8 mouse cellular contexts compared by ENCODE assay signal in genomic region chr4:155891011-155891471, GRCm38 (mm10). TPM values are rescaled to one million over a fixed set of nuclear protein-coding genes. Genes with fewer than 3 reads are reported as not detected.
DNase-seq lines count a peak whose midpoint lies in the region; ATAC-seq and TF ChIP-seq lines count a peak whose summit lies in the region.

No protein-coding gene starts in this region.

- TF ChIP-seq POLR2A in cortical plate, adult 2 months (IDR thresholded peaks at IDR 0.05; ENCODE audit: extremely low read depth, insufficient read depth, low read length) = no peak

- H3K4me1 ChIP-seq in cortical plate, adult 2 months (ENCODE audit: control insufficient read depth, insufficient read depth, low read length) = peaks cover 8% of the 10 kb centered on the region
- peaks cover 41% of the 10 kb centered on the region for H3K4me1 ChIP-seq in hindbrain, embryonic 14.5 days (replicated peaks; ENCODE audit: control insufficient read depth, insufficient read depth, low read length)

- 0 out of 2 replicates have a peak, but pooled peaks have one; percentile 0 for ATAC-seq in hindbrain, embryonic 14.5 days (ENCODE audit: low FRiP score)

- H3K4me3 ChIP-seq in layer of hippocampus, adult 2 months = peak overlapping the region; percentile 84
- H3K4me3 ChIP-seq in cortical plate, adult 2 months (ENCODE audit: insufficient read depth, low read length) = peak overlapping the region; percentile 99
- peak overlapping the region; percentile 97 for H3K4me3 ChIP-seq in hindbrain, embryonic 14.5 days (replicated peaks; ENCODE audit: low read length)
- H3K4me3 ChIP-seq in macrophage (ENCODE audit: inconsistent target) = peak overlapping the region; percentile 73

- H3K9me3 ChIP-seq in hindbrain, embryonic 14.5 days (ENCODE audit: control insufficient read depth, low read length) = no peaks in the 10 kb centered on the region

- H3K9ac ChIP-seq in hindbrain, embryonic 14.5 days = peak overlapping the region; percentile 92

- H3K27ac ChIP-seq in layer of hippocampus, adult 2 months = peak overlapping the region; percentile 99
- H3K27ac ChIP-seq in cortical plate, adult 2 months (ENCODE audit: insufficient read depth, low read length) = 0 out of 2 replicates have a peak overlapping the region, but pooled peaks have one; percentile 7
- peak overlapping the region; percentile 99; the same call in 1 of the 2 replicates for H3K27ac ChIP-seq in hindbrain, embryonic 14.5 days
- 0 out of 2 replicates have a peak overlapping the region, but pooled peaks have one; percentile 7 for H3K27ac ChIP-seq in macrophage

- H3K79me2 ChIP-seq in macrophage (ENCODE audit: inconsistent target) = peaks cover 47% of the 10 kb centered on the region

- under 1% methylated on average over 34 of the region's 34 CpGs for WGBS in hindbrain, embryonic 14.5 days
- WGBS in macrophage (ENCODE audit: missing documents) = 1% methylated on average over 34 of the region's 34 CpGs

- H3K4me2 ChIP-seq in hindbrain, embryonic 14.5 days (replicated peaks) = peak overlapping the region; percentile 75

- H3K27me3 ChIP-seq in hindbrain, embryonic 14.5 days (ENCODE audit: control insufficient read depth, insufficient read depth, low read length) = no peaks in the 10 kb centered on the region

- H3K36me3 ChIP-seq in hindbrain, embryonic 14.5 days (replicated peaks; ENCODE audit: control insufficient read depth, insufficient read depth) = peaks cover 46% of the 10 kb centered on the region
- H3K36me3 ChIP-seq in macrophage (ENCODE audit: inconsistent target) = peaks cover 23% of the 10 kb centered on the region; the same call in 1 of the 2 replicates

- no peak for TF ChIP-seq CTCF in layer of hippocampus, adult 2 months (conservative IDR thresholded peaks at IDR 0.05)
- TF ChIP-seq CTCF in cortical plate, adult 2 months (IDR thresholded peaks at IDR 0.05; ENCODE audit: extremely low read depth, insufficient read depth, low read length) = no peak

- DNase-seq in layer of hippocampus, adult 2 months (ENCODE audit: low spot score in 2 of 2) = no peak
- no peak for DNase-seq in layer of hippocampus, adult 9-10 months (ENCODE audit: low spot score)
- no peak for DNase-seq in hindbrain, embryonic 14.5 days (ENCODE audit: low spot score)
- no peak for DNase-seq in urinary bladder, postnatal 14 days (ENCODE audit: low spot score)
- DNase-seq in gastrocnemius, postnatal 4 days (ENCODE audit: low spot score in 2 of 2) = no peak
- DNase-seq in lung, postnatal 4 days = no peak

RNA-seq across cellular contexts. Expression of gene Pusl1, which starts 0.5 kb away (rescaled TPM):
- 10 to 100 TPM; 62.3 to 68.1 TPM for total RNA-seq in layer of hippocampus, adult 2 months (2021)
- polyA plus RNA-seq in cortical plate, adult 2 months (2012; rRNA removed) = 90.6 and 94.2 TPM in 2 replicates
- polyA plus RNA-seq in hindbrain, embryonic 14.5 days (2014; fragmentation: Nextera tagmentation; extraction: Ambion mirVana) = 51.8 and 53.8 TPM in 2 replicates
- total RNA-seq in macrophage (2018; cell fraction: chromatin; rRNA removed) = 10 to 100 TPM in 25 of 26 experiments, 1 to 10 TPM in 1; 8.3 to 54.6 (median 21.9) TPM
- 10 to 100 TPM in 22 of 26 experiments, 1 to 10 TPM in 4; 8.7 to 21.0 (median 14.3) TPM for total RNA-seq in macrophage (2018; cell fraction: cytosol; rRNA removed)
- total RNA-seq in macrophage (2018; cell fraction: nucleus; rRNA removed) = 10 to 100 TPM in 24 of 26 experiments, 1 to 10 TPM in 2; 6.6 to 61.1 (median 19.3) TPM
- 12.4 to 21.3 TPM (median 17.4 TPM) in 3 replicates for polyA plus RNA-seq in macrophage (2018)
- 10 to 100 TPM; 27.4 to 30.1 TPM for total RNA-seq in gastrocnemius, postnatal 4 days (2021)

RNA-seq across cellular contexts. Expression of gene Acap3, which starts 0.6 kb away (rescaled TPM):
- 100 to 1,000 TPM; 121 to 129 TPM for total RNA-seq in layer of hippocampus, adult 2 months (2021)
- polyA plus RNA-seq in cortical plate, adult 2 months (2012; rRNA removed) = 136 and 142 TPM in 2 replicates
- polyA plus RNA-seq in hindbrain, embryonic 14.5 days (2014; fragmentation: Nextera tagmentation; extraction: Ambion mirVana) = 71.8 and 73.5 TPM in 2 replicates
- 10 to 100 TPM in 24 of 26 experiments, 1 to 10 TPM in 2; 10.0 to 70.6 (median 29.3) TPM for total RNA-seq in macrophage (2018; cell fraction: chromatin; rRNA removed)
- total RNA-seq in macrophage (2018; cell fraction: cytosol; rRNA removed) = 1 to 10 TPM; 3.4 to 9.9 (median 6.2) TPM
- total RNA-seq in macrophage (2018; cell fraction: nucleus; rRNA removed) = 10 to 100 TPM in 18 of 26 experiments, 1 to 10 TPM in 8; 2.2 to 46.6 (median 11.6) TPM
- polyA plus RNA-seq in macrophage (2018) = 8.2 to 8.7 TPM (median 8.3 TPM) in 3 replicates
- 10 to 100 TPM; 30.1 to 31.6 TPM for total RNA-seq in gastrocnemius, postnatal 4 days (2021)

RNA-seq across cellular contexts. Expression of gene Ints11, which starts 21.7 kb away (rescaled TPM):
- total RNA-seq in layer of hippocampus, adult 2 months (2021) = 10 to 100 TPM; 33.7 to 35.8 TPM
- 39.4 and 42.5 TPM in 2 replicates for polyA plus RNA-seq in cortical plate, adult 2 months (2012; rRNA removed)
- 69.6 and 71.4 TPM in 2 replicates for polyA plus RNA-seq in hindbrain, embryonic 14.5 days (2014; fragmentation: Nextera tagmentation; extraction: Ambion mirVana)
- total RNA-seq in macrophage (2018; cell fraction: chromatin; rRNA removed) = 10 to 100 TPM in 19 of 26 experiments, 1 to 10 TPM in 7; 5.0 to 31.6 (median 16.3) TPM
- total RNA-seq in macrophage (2018; cell fraction: cytosol; rRNA removed) = 10 to 100 TPM; 10.8 to 25.6 (median 18.1) TPM
- total RNA-seq in macrophage (2018; cell fraction: nucleus; rRNA removed) = 10 to 100 TPM in 18 of 26 experiments, 1 to 10 TPM in 8; 5.3 to 26.9 (median 14.3) TPM
- 11.2 to 22.1 TPM (median 18.6 TPM) in 3 replicates for polyA plus RNA-seq in macrophage (2018)
- 10 to 100 TPM; 22.0 to 25.2 TPM for total RNA-seq in gastrocnemius, postnatal 4 days (2021)

RNA-seq across cellular contexts. Expression of gene Cptp, which starts 21.8 kb away (rescaled TPM):
- total RNA-seq in layer of hippocampus, adult 2 months (2021) = 10 to 100 TPM; 29.2 to 31.7 TPM
- polyA plus RNA-seq in cortical plate, adult 2 months (2012; rRNA removed) = 19.7 and 21.9 TPM in 2 replicates
- polyA plus RNA-seq in hindbrain, embryonic 14.5 days (2014; fragmentation: Nextera tagmentation; extraction: Ambion mirVana) = 33.5 TPM in 2 replicates
- total RNA-seq in macrophage (2018; cell fraction: chromatin; rRNA removed) = 10 to 100 TPM in 3 of 26 experiments, 1 to 10 TPM in 22, under 1 TPM in 1; 1.00 to 11.7 (median 4.3) TPM
- total RNA-seq in macrophage (2018; cell fraction: cytosol; rRNA removed) = 10 to 100 TPM in 14 of 26 experiments, 1 to 10 TPM in 12; 4.4 to 14.1 (median 10.2) TPM
- total RNA-seq in macrophage (2018; cell fraction: nucleus; rRNA removed) = 10 to 100 TPM in 8 of 26 experiments, 1 to 10 TPM in 18; 2.6 to 13.2 (median 6.2) TPM
- 6.6 to 11.4 TPM (median 8.7 TPM) in 3 replicates for polyA plus RNA-seq in macrophage (2018)
- total RNA-seq in gastrocnemius, postnatal 4 days (2021) = 10 to 100 TPM; 14.0 to 17.6 TPM

RNA-seq across cellular contexts. Expression of gene Tas1r3, which starts 27.9 kb away (rescaled TPM):
- total RNA-seq in layer of hippocampus, adult 2 months (2021) = under 1 TPM; 0.33 to 0.44 TPM
- polyA plus RNA-seq in cortical plate, adult 2 months (2012; rRNA removed) = 0.17 and 0.23 TPM in 2 replicates
- polyA plus RNA-seq in hindbrain, embryonic 14.5 days (2014; fragmentation: Nextera tagmentation; extraction: Ambion mirVana) = 0.40 and 0.41 TPM in 2 replicates
- total RNA-seq in macrophage (2018; cell fraction: chromatin; rRNA removed) = 1 to 10 TPM in 18 of 26 experiments, under 1 TPM in 8; 0.40 to 4.2 (median 1.7) TPM
- total RNA-seq in macrophage (2018; cell fraction: cytosol; rRNA removed) = under 1 TPM in 25 of 26 experiments, not detected in 1; 0.05 to 0.42 (median 0.18) TPM
- total RNA-seq in macrophage (2018; cell fraction: nucleus; rRNA removed) = 1 to 10 TPM in 17 of 26 experiments, under 1 TPM in 9; 0.20 to 3.2 (median 1.2) TPM
- polyA plus RNA-seq in macrophage (2018) = 0.04 to 0.11 TPM in 2 of 3 replicates, not detected in the other
- total RNA-seq in gastrocnemius, postnatal 4 days (2021) = under 1 TPM; 0.26 to 0.34 TPM

Comparison
In these comparisons a context has a peak if more than half of its experiments do, and no peak if none do; other contexts are left out.
1. H3K27ac ChIP-seq: peak in every context shown above with its lines; median percentile 99 in layer of hippocampus, adult 2 months; 99 in hindbrain, embryonic 14.5 days; 7 in cortical plate, adult 2 months; 7 in macrophage.